Mouse (Mus musculus) bone marrow, adult 2 months (tissue): ENCODE results near the gene Fam131a. TPM values are rescaled to one million over a fixed set of nuclear protein-coding genes. Genes with fewer than 3 reads are reported as not detected.

Source experiments
- H3K27ac ChIP-seq: fragments of 200-500 bp; 2 replicates; pipeline ENCODE4 v1.5.1; 2012; ENCODE audit warnings: low read depth, mild to moderate bottlenecking, control low read depth, inconsistent platforms, low read length; ENCODE audit not compliant: control insufficient read depth, poor library complexity, insufficient read depth
- H3K4me1 ChIP-seq: fragments of 200-500 bp; 2 replicates; pipeline ENCODE4 v1.6.1; 2011; ENCODE audit warnings: low read length; ENCODE audit not compliant: control insufficient read depth, insufficient read depth
- H3K4me3 ChIP-seq: fragments of 200-500 bp; replicated peaks from 2 replicates; pipeline ENCODE3; 2011; ENCODE audit warnings: mild to moderate bottlenecking, low read depth, low read length, control low read depth; ENCODE audit not compliant: control insufficient read depth
- CTCF ChIP-seq: fragments of 200-500 bp; IDR thresholded peaks from 2 replicates; pipeline ENCODE4 v1.5.1; 2011; ENCODE audit warnings: low read length, control low read depth; ENCODE audit not compliant: control insufficient read depth, insufficient read depth
- POLR2A ChIP-seq: fragments of 200-500 bp; IDR thresholded peaks from 2 replicates; pipeline ENCODE4 v1.6.1; 2011; ENCODE audit warnings: low read depth, mild to moderate bottlenecking, control low read depth, low read length, borderline replicate concordance; ENCODE audit not compliant: control insufficient read depth
- WGBS: fragments of 180-500 bp; shearing (Covaris S2); methylation state at CpG from one replicate; pipeline ENCODE4 v1.1.7; 2018; 5-methylcytosine and 5-hydroxymethylcytosine counted together
- polyA plus RNA-seq: library from polyadenylated mRNA; stranded (reverse); fragments of >200 nt; gene quantifications from 2 replicates; pipeline ENCODE4 v1.2.4, GENCODE M21; 2011; ENCODE audit warnings: low replicate concordance; ENCODE audit not compliant: missing spikeins, insufficient read depth, insufficient read length

Fam131a gene
- polyA plus RNA-seq, 1 experiment: 7.0 TPM

DNA sequence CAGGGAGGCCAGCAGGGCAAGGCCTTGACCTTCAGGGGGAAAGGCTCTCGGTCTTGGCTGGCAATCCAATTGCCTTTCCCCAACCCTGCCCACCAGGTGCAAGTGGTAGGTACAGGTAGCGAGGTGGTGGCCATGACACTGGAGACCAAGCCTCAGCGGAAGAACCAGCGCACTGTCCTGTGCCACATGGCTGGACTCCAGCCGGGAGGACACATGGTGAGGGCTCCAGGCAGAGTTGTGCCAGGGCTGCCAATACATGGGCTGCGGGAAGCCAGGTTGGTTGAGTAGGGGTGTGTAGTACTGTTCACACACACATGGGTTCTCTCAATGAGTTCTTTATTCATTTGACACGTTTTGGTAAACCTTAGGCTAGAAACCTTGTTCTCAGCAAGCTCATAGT, 43.1 kb downstream of the Fam131a start:
- no peak for TF ChIP-seq CTCF
- no peak for TF ChIP-seq POLR2A
- H3K27ac ChIP-seq: no peak overlapping the region
- WGBS: 78% methylated on average over 7 of the region's 7 CpGs
- peaks cover 2% of the 10 kb centered on the region; the same call in 1 of the 2 replicates for H3K4me1 ChIP-seq
- H3K4me3 ChIP-seq: no peak overlapping the region

- no peak overlapping the region for H3K27ac ChIP-seq
- H3K4me1 ChIP-seq: peaks cover 2% of the 10 kb centered on the region; the same call in 1 of the 2 replicates
- no peak for TF ChIP-seq CTCF
- TF ChIP-seq POLR2A: no peak
- WGBS: 76% methylated on average over 5 of the region's 5 CpGs
- H3K4me3 ChIP-seq: no peak overlapping the region
These were observed 43.8 kb downstream of the Fam131a start for GRCm38 (mm10) chr16:20736823-20737222.

DNA sequence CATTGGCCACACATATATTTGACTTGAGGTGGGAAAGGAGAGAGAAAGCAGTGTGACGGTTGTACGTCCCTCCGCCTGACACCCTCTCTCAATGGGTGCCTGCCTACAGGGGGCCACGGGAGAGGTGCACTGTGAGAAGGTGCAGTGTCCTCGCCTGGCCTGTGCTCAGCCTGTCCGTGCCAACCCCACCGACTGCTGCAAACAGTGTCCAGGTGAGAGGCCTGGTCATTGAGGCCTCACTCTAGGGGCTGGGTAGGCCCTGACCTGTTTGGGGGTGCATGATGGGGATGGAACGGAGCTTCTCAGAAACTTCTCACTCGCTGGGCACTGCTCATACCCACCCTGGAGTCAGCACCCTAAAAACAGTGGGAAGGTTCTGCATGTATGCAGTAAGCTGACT, 46.8 kb downstream of the Fam131a start:
- TF ChIP-seq CTCF: no peak
- TF ChIP-seq POLR2A: no peak
- H3K4me1 ChIP-seq: no peaks in the 10 kb centered on the region
- WGBS: 79% methylated on average over 9 of the region's 9 CpGs
- H3K4me3 ChIP-seq: no peak overlapping the region
- H3K27ac ChIP-seq: no peak overlapping the region

- WGBS: 40% methylated on average over 6 of the region's 6 CpGs
- H3K4me3 ChIP-seq: no peak overlapping the region
- TF ChIP-seq POLR2A (no peak), CTCF (no peak)
- H3K4me1 ChIP-seq: no peaks in the 10 kb centered on the region
- no peak overlapping the region for H3K27ac ChIP-seq
These were observed 53.6 kb downstream of the Fam131a start for GRCm38 (mm10) chr16:20746641-20747040.

- no peak overlapping the region for H3K27ac ChIP-seq
- no peak overlapping the region for H3K4me3 ChIP-seq
- H3K4me1 ChIP-seq: no peaks in the 10 kb centered on the region
- TF ChIP-seq POLR2A: no peak
- no peak for TF ChIP-seq CTCF
- 65% methylated on average over 8 of the region's 8 CpGs for WGBS
These were observed 57.5 kb downstream of the Fam131a start for GRCm38 (mm10) chr16:20750518-20750917.

Other genes with a start within 250 kb of the Fam131a start
- 38.0 and 64.7 TPM in 2 replicates for gene Eif2b5, start 194.4 kb upstream of the Fam131a start, polyA plus RNA-seq
- gene Dvl3, start 176.3 kb upstream of the Fam131a start, polyA plus RNA-seq: 12.1 and 19.5 TPM in 2 replicates
- 117 and 135 TPM in 2 replicates for gene Ap2m1, start 157.8 kb upstream of the Fam131a start, polyA plus RNA-seq
- gene Abcf3, start 144.7 kb upstream of the Fam131a start, polyA plus RNA-seq: 30.4 and 53.5 TPM in 2 replicates
- not detected in 2 replicates for gene Vwa5b2, start 103.8 kb upstream of the Fam131a start, polyA plus RNA-seq
- gene Eef1akmt4, start 81.6 kb upstream of the Fam131a start, polyA plus RNA-seq: 1.1 and 4.3 TPM in 2 replicates
- gene Gm49333, start 81.6 kb upstream of the Fam131a start, polyA plus RNA-seq: not detected in 2 replicates
- gene Alg3, start 81.5 kb upstream of the Fam131a start, polyA plus RNA-seq: 7.5 and 11.3 TPM in 2 replicates
- 1.3 TPM in 1 of 2 replicates, not detected in the other for gene Camk2n2, start 72.0 kb upstream of the Fam131a start, polyA plus RNA-seq
- gene Ece2, start 63.4 kb upstream of the Fam131a start, polyA plus RNA-seq: not detected in 2 replicates
- 194 and 227 TPM in 2 replicates for gene Psmd2, start 41.6 kb upstream of the Fam131a start, polyA plus RNA-seq
- 90.4 and 125 TPM in 2 replicates for gene Eif4g1, start 24.9 kb upstream of the Fam131a start, polyA plus RNA-seq
- 31.6 and 50.1 TPM in 2 replicates for gene Polr2h, start 24.4 kb downstream of the Fam131a start, polyA plus RNA-seq
- 12.8 and 23.1 TPM in 2 replicates for gene Clcn2, start 24.5 kb downstream of the Fam131a start, polyA plus RNA-seq
- 0.36 TPM in 1 of 2 replicates, not detected in the other for gene Chrd, start 39.9 kb downstream of the Fam131a start, polyA plus RNA-seq
- not detected in 2 replicates for gene Thpo, start 41.3 kb downstream of the Fam131a start, polyA plus RNA-seq